Mouse (Mus musculus) lung, adult 2 months (tissue): ENCODE measurements around the gene Col6a5.

Experiments used
- CTCF ChIP-seq: fragments of 200-500 bp; IDR thresholded peaks from 2 replicates; pipeline ENCODE4 v1.5.1; 2011; ENCODE audit warnings: mild to moderate bottlenecking, low read length, control low read depth; ENCODE audit not compliant: insufficient read depth
- POLR2A ChIP-seq: fragments of 200-500 bp; IDR thresholded peaks from 2 replicates; pipeline ENCODE4 v1.6.1; 2011; ENCODE audit warnings: low read depth, mild to moderate bottlenecking, control low read depth, low read length, borderline replicate concordance; ENCODE audit errors: extremely low read depth

GRCm38 (mm10) chr9:105971351-105971894 lies 11.0 kb upstream of the Col6a5 start:
- TF ChIP-seq POLR2A (no peak), CTCF (no peak)
